Mouse (Mus musculus): ENCODE data around the gene Elmo1. TPM values are rescaled to one million over a fixed set of nuclear protein-coding genes. Genes with fewer than 3 reads are reported as not detected.

Elmo1 gene
- total and polyA plus RNA-seq, 2 experiments = 1.2 to 6.7 TPM

GRCm38 (mm10) chr13:20121385-20122043 is 31.1 kb downstream of the Elmo1 start:
- TF ChIP-seq CTCF (IDR thresholded peaks at IDR 0.05; ENCODE audit: low read depth, low read length) = no peak
- no peak for TF ChIP-seq POLR2A (IDR thresholded peaks at IDR 0.05; ENCODE audit: extremely low read depth, insufficient read depth, low read length)
- Histone ChIP-seq H3K9ac (ENCODE audit: low read depth, low read length) (no peak overlapping the region), H3K79me2 (ENCODE audit: control insufficient read depth, insufficient read depth, low read length) (no peaks in the 10 kb centered on the region), H3K4me1 (ENCODE audit: control insufficient read depth, insufficient read depth, low read length) (peaks cover 6% of the 10 kb centered on the region; the same call in 1 of the 2 replicates), H3K27me3 (ENCODE audit: control insufficient read depth, insufficient read depth, low read length) (no peaks in the 10 kb centered on the region), H3K4me3 (ENCODE audit: insufficient read depth, low read depth, low read length) (no peak overlapping the region), H3K36me3 (ENCODE audit: control insufficient read depth, insufficient read depth, low read length) (no peaks in the 10 kb centered on the region), H3K27ac (replicated peaks; ENCODE audit: insufficient read depth, low read depth, low read length) (no peak overlapping the region)
- 89% methylated on average over 8 of the region's 8 CpGs for WGBS
- no peak for DNase-seq (ENCODE audit: extremely low read depth, low read depth, low spot score)

GRCm38 (mm10) chr13:20123975-20124374 is 33.6 kb downstream of the Elmo1 start:
- peaks cover 2% of the 10 kb centered on the region; the same call in 1 of the 2 replicates for H3K4me1 ChIP-seq (ENCODE audit: control insufficient read depth, insufficient read depth, low read length)
- no peak for TF ChIP-seq CTCF (IDR thresholded peaks at IDR 0.05; ENCODE audit: low read depth, low read length)
- TF ChIP-seq POLR2A (IDR thresholded peaks at IDR 0.05; ENCODE audit: extremely low read depth, insufficient read depth, low read length) = no peak
- H3K27ac ChIP-seq (replicated peaks; ENCODE audit: insufficient read depth, low read depth, low read length) = no peak overlapping the region
- H3K79me2 ChIP-seq (ENCODE audit: control insufficient read depth, insufficient read depth, low read length) = no peaks in the 10 kb centered on the region
- no peak overlapping the region for H3K4me3 ChIP-seq (ENCODE audit: insufficient read depth, low read depth, low read length)
- DNase-seq (ENCODE audit: extremely low read depth, low read depth, low spot score) = no peak
- no peaks in the 10 kb centered on the region for H3K27me3 ChIP-seq (ENCODE audit: control insufficient read depth, insufficient read depth, low read length)
- 87% methylated on average over 3 of the region's 3 CpGs for WGBS
- H3K9ac ChIP-seq (ENCODE audit: low read depth, low read length) = no peak overlapping the region
- no peaks in the 10 kb centered on the region for H3K36me3 ChIP-seq (ENCODE audit: control insufficient read depth, insufficient read depth, low read length)

- peak; percentile 61 for DNase-seq (ENCODE audit: extremely low read depth, low read depth, low spot score)
- no peak overlapping the region for H3K4me3 ChIP-seq (ENCODE audit: insufficient read depth, low read depth, low read length)
- no peaks in the 10 kb centered on the region for H3K79me2 ChIP-seq (ENCODE audit: control insufficient read depth, insufficient read depth, low read length)
- no peak overlapping the region for H3K27ac ChIP-seq (replicated peaks; ENCODE audit: insufficient read depth, low read depth, low read length)
- no peak overlapping the region for H3K9ac ChIP-seq (ENCODE audit: low read depth, low read length)
- H3K27me3 ChIP-seq (ENCODE audit: control insufficient read depth, insufficient read depth, low read length) = no peaks in the 10 kb centered on the region
- WGBS = 24% methylated on average over 7 of the region's 7 CpGs
- H3K4me1 ChIP-seq (ENCODE audit: control insufficient read depth, insufficient read depth, low read length) = peaks cover 2% of the 10 kb centered on the region; the same call in 1 of the 2 replicates
- no peaks in the 10 kb centered on the region for H3K36me3 ChIP-seq (ENCODE audit: control insufficient read depth, insufficient read depth, low read length)
- no peak for TF ChIP-seq CTCF (IDR thresholded peaks at IDR 0.05; ENCODE audit: low read depth, low read length)
- TF ChIP-seq POLR2A (IDR thresholded peaks at IDR 0.05; ENCODE audit: extremely low read depth, insufficient read depth, low read length) = no peak
Measured at GRCm38 (mm10) chr13:20124965-20125364, 34.6 kb downstream of the Elmo1 start.

- no peak overlapping the region for H3K9ac ChIP-seq (ENCODE audit: low read depth, low read length)
- WGBS = 85% methylated on average over 10 of the region's 10 CpGs
- peaks cover 3% of the 10 kb centered on the region for H3K4me1 ChIP-seq (ENCODE audit: control insufficient read depth, insufficient read depth, low read length)
- TF ChIP-seq POLR2A (IDR thresholded peaks at IDR 0.05; ENCODE audit: extremely low read depth, insufficient read depth, low read length) (no peak), CTCF (IDR thresholded peaks at IDR 0.05; ENCODE audit: low read depth, low read length) (no peak)
- H3K27me3 ChIP-seq (ENCODE audit: control insufficient read depth, insufficient read depth, low read length) = no peaks in the 10 kb centered on the region
- no peak overlapping the region for H3K4me3 ChIP-seq (ENCODE audit: insufficient read depth, low read depth, low read length)
- peak; percentile 51 for DNase-seq (ENCODE audit: extremely low read depth, low read depth, low spot score)
- no peaks in the 10 kb centered on the region for H3K79me2 ChIP-seq (ENCODE audit: control insufficient read depth, insufficient read depth, low read length)
- H3K27ac ChIP-seq (replicated peaks; ENCODE audit: insufficient read depth, low read depth, low read length) = no peak overlapping the region
- H3K36me3 ChIP-seq (ENCODE audit: control insufficient read depth, insufficient read depth, low read length) = no peaks in the 10 kb centered on the region
Measured at GRCm38 (mm10) chr13:20125845-20126244, 35.4 kb downstream of the Elmo1 start.

GRCm38 (mm10) chr13:20127553-20127952 is 37.2 kb downstream of the Elmo1 start:
- no peaks in the 10 kb centered on the region for H3K79me2 ChIP-seq (ENCODE audit: control insufficient read depth, insufficient read depth, low read length)
- no peak overlapping the region for H3K9ac ChIP-seq (ENCODE audit: low read depth, low read length)
- H3K27ac ChIP-seq (replicated peaks; ENCODE audit: insufficient read depth, low read depth, low read length) = no peak overlapping the region
- no peaks in the 10 kb centered on the region for H3K27me3 ChIP-seq (ENCODE audit: control insufficient read depth, insufficient read depth, low read length)
- TF ChIP-seq CTCF (IDR thresholded peaks at IDR 0.05; ENCODE audit: low read depth, low read length) = no peak
- no peak for TF ChIP-seq POLR2A (IDR thresholded peaks at IDR 0.05; ENCODE audit: extremely low read depth, insufficient read depth, low read length)
- no peak overlapping the region for H3K4me3 ChIP-seq (ENCODE audit: insufficient read depth, low read depth, low read length)
- DNase-seq (ENCODE audit: extremely low read depth, low read depth, low spot score) = peak; percentile 30
- 77% methylated on average over 4 of the region's 4 CpGs for WGBS
- H3K4me1 ChIP-seq (ENCODE audit: control insufficient read depth, insufficient read depth, low read length) = peaks cover 9% of the 10 kb centered on the region
- H3K36me3 ChIP-seq (ENCODE audit: control insufficient read depth, insufficient read depth, low read length) = no peaks in the 10 kb centered on the region

- Histone ChIP-seq H3K27ac (replicated peaks; ENCODE audit: insufficient read depth, low read depth, low read length) (no peak overlapping the region), H3K27me3 (ENCODE audit: control insufficient read depth, insufficient read depth, low read length) (no peaks in the 10 kb centered on the region), H3K9ac (ENCODE audit: low read depth, low read length) (no peak overlapping the region), H3K4me3 (ENCODE audit: insufficient read depth, low read depth, low read length) (no peak overlapping the region), H3K79me2 (ENCODE audit: control insufficient read depth, insufficient read depth, low read length) (no peaks in the 10 kb centered on the region), H3K36me3 (ENCODE audit: control insufficient read depth, insufficient read depth, low read length) (no peaks in the 10 kb centered on the region), H3K4me1 (ENCODE audit: control insufficient read depth, insufficient read depth, low read length) (peaks cover 9% of the 10 kb centered on the region)
- TF ChIP-seq CTCF (IDR thresholded peaks at IDR 0.05; ENCODE audit: low read depth, low read length) (no peak), POLR2A (IDR thresholded peaks at IDR 0.05; ENCODE audit: extremely low read depth, insufficient read depth, low read length) (no peak)
- no peak for DNase-seq (ENCODE audit: extremely low read depth, low read depth, low spot score)
- 79% methylated on average over 4 of the region's 4 CpGs for WGBS
Measured at GRCm38 (mm10) chr13:20128097-20128496, 37.7 kb downstream of the Elmo1 start.

Measured in liver, adult 2 months (tissue).